Mouse (Mus musculus) right cerebral cortex, postnatal 36 days (tissue): ENCODE measurements around the gene Recql5.

Experiments
- DNase-seq, 2 experiments: peaks; one replicate each; pipeline ENCODE4 v3.0.0; 2022; ENCODE audit warnings: low spot score in 2 of 2, mixed read lengths in 1 of 2

Gene Recql5

DNA sequence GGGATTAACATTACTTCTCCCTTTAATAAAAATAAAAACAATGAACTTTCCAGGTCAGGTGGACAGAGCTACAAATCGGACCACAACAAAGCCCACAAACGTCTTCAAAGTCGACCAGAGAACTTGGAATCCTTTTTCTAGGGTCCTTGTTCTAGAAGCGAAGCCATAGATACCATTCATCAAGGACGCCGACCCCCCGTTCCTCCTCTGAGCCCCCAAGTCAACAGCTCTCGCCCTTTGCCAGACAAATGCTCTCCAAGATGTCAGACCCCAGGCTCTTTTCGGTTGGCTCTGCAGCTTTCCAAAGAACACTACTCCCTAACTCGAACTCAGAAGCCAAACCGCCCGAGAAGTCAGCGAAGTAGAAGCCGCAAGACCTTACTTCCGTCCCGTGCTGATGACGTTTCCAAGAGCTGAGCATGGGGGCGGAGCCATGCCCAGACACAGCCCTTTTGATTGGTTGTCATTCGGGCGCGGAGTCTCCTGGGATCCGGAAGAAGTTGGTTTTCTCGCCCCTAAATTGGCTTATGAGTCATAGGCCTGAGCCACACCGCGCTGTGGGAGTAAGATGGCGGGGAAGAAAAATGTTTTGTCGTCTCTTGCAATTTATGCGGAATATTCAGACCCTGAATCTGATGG lies at the start of gene Recql5, which contains the start of gene Sap30bp:
TSS of gene Recql5 (minus strand) at position 370 of the 639 bp plus-strand sequence.
TSS of gene Sap30bp (plus strand) at position 175 of the 639 bp plus-strand sequence.
- DNase-seq = peak; percentile 97

DNA sequence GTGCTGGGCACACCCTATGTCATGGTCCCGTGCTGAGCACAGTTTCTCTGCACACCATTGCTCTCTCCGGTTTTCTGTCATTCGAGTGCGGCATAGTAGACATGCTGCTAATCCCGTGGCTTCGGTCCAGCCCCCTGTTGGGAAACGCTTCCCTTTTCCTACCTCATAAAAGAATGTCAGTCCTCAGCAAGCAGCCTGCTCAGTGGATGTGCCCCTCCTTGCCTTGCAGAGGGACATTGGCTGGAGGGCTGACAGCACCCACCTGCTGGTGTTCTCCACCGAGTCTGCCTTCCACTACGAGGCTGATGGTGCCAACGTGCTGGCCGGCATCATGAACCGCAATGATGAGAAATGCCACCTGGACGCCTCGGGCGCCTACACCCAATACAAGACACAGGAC lies 49.2 kb upstream of the Recql5 start:
- no peak for DNase-seq

DNA sequence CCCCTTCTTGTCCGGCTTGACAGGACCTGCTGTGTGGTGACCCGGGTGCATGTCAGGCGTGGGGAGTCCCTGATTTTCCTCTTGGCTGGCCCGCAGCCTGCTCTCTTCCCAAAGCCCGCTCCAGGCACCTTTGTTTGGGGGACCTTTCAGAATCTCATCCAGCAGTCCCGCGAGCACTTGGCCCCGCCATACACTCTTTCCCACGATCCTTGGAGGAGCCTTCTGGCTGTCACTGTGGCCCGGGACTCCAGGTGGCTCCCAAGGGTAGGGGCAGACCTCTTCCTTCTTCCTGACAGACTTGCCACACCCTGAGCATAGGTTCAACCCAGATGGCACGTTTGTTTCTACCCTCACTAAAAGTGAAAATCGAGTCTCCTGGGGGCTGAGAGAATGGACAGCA lies 42.3 kb upstream of the Recql5 start:
- no peak for DNase-seq

DNA sequence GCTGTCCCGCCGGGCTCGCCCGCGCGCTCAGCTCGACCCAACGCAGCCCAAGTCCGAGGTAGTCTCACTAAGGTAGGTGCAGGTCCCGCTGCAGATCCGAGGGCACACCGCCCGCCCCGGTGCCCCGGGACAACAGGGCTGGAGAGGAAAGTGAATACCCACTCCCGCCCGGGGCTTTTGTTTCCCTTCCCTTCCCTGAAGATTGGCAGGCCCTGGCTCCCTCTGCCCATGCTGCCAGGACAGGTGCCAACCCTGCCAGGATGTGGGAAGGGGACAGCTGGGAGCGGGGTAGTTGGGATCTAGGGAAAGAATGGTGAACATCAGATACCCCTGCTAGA lies 41.8 kb upstream of the Recql5 start:
- no peak for DNase-seq

DNA sequence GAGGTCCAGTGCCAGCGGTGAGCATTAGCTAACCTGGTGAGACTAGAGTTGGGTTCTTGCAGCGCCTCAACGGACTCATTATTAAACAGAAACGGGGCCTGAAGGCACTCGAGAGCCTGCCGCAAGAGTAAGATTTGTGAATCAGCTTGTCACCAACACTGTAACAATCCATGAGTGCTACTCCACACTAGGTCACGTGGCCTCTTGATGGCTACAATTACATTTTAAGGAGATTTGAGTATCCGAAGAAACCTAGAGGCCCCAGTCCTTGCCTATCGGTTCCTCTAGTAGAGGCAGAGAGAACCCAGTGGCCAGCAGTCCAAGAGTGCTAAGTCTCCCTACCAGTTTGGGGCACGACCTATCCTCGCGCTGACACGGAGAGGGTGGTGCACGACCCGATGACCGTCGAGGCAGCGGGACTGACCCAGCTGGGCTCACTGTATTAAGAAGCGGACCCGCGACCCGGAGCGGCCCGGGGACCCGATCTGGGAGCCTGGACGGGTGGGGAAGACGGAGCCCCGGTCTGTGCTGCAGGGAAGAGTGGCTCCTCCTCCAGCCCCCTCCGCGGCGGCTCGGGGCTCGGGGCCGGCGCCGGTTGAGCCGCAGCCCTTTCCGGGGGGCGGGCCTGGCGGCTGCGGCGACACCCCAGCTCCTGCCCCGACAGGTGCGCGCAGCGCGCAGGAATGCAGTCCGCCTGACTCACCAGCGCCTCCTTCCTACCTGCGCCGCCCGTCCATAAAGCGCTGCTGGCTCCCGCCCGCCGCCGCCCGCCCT lies 41.2 kb upstream of the Recql5 start, which contains the start of gene Itgb4:
TSS of gene Itgb4 (plus strand) at position 401 of the 774 bp plus-strand sequence.
- DNase-seq = no peak

DNA sequence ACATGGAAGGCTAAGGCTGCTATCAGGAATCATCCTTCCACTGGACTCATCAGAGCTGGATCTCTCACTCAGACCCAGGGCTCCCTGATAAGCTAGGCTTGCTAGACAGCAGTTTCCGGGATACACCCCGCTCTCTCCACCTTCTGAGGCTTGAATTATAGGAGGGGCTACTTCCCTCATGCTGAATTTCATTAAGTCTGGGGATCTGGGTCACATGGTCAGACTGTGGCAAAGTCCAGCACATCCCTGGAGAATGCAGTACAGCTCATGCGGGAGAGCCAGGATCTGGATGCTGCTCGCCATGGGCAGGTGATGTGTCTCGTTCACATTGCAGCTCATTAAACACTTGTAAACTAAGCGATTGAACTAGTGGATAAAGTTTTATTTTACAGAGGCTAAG lies 37.7 kb upstream of the Recql5 start:
- no peak for DNase-seq

DNA sequence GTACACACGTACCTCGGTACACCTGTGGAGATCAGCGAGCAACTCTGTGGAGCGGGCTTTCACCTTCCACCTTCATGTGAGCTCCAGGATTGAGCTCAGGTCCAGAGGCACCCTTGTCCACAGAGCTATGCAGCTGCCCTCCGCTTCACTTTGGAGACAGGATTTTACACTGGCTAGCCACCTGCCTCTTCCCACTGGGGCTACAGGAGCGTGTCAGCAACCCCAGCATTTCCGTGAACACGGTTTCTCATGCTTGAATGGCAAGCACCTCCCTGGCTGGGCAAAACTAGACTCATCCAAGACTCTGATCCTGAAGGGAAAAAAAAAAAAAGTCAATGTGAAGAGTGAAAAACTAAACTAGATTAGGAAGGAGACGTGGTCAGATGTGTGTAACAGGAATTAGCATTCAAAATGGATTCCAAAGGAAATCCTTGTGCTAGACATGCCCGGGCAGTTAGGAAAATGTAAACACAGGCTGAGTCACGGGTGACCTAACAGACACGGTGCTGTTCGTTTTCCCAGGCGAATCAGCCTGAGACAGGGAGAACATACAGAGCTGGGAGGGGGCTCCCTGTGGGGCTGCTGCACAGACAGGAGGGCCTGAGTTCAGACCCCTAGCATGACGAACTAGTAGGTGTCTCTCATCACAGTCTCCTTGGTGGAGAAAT lies 36.9 kb upstream of the Recql5 start:
- DNase-seq = no peak

DNA sequence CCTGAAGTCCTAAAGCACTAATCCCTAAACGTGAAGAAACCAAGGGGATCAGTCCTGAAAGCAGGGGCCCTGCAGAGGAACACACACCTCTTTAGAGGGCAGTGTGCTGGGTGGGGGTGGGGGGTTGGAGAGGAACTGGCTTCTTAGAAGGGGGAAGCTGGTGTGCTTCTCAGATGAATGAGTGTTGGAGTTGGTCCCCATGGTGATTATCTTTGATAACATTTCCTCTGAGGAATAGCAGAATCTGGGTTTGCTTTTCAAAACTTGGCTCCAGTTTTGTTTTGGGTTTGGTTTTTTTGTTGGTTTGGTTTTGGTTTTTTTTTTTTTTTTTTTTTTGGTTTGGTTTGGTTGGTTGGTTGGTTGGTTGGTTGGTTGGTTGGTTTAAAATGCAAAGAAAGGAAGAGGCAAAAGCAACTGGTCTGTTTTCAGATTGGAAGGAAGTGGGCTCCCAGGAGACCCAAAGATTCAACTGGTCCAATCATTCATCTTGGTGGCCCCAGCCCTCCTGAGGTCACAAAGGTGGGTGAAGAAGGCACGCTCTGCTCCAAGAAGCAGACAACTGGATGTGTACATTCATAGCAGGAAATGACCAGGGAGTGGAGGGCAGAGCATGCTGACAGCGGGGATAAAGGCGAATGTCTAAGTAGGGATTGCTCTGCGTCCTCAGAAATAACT lies 35.6 kb upstream of the Recql5 start:
- DNase-seq = no peak

DNA sequence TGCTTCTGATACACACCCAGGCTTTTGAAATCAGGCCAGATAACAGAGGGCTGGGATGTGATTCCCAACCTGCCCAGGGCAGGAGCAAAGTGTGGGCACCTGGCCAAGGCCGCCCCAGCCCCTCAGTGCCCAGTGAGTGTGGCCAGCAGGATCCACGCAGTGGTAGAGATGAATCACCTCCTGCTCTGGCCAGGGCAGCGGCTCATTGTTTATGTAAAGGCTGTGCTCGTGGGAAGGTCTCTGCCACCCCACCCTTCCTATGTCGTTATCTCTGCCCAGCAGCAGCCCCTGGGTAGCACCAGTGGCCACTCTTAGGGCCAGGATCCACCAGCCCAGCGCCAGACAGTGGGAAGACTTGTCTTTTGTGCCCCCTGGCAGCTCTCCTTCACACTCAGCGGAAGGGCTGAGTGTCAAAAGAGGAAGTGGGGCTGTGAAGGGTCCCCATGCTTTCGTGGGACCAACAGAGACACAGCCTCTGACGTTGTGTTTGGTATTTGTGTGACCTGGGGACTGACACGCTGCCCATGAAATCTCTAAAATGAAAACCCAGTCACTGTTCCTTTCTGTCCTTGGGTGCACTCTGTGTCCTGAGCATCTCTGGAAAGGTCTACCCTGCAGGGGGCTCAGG lies 31.8 kb upstream of the Recql5 start:
- no peak for DNase-seq

DNA sequence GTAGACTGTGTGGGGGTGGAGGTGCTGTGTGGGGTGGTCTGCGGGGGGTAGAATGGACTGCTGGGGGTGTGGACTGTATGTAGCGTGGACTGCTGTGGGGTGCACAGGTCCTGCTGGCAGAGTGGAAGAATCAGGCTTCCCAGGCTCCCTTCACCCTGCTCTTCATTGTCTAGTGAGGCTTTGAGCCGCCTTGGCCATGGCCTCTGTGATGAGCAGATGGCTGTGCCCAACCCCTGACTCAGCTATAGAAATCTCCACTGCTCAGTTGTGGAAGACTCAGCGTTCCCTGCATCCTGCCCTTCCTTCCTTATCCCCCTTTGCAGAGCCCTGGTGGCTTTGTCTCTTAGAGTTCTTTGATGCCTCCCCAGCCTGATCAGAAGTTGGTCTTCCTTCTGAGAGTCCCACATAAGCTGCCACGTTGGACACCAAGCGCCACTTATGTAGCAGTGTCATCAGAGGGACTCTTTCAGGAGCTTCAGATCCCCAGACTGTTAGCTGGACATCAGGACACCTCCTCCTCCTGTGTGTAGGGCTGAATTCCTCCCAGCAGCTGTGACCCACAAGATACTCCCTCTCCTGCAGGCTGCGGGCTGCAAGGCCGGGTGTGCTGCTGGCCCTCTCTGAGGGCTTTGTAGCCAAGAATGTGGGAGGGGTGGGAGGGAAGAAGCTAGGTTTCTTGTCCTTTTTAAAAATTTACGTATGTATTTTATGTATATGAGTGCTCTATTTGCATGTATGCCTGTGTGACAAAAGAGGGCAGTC lies 29.6 kb upstream of the Recql5 start:
- no peak for DNase-seq

DNA sequence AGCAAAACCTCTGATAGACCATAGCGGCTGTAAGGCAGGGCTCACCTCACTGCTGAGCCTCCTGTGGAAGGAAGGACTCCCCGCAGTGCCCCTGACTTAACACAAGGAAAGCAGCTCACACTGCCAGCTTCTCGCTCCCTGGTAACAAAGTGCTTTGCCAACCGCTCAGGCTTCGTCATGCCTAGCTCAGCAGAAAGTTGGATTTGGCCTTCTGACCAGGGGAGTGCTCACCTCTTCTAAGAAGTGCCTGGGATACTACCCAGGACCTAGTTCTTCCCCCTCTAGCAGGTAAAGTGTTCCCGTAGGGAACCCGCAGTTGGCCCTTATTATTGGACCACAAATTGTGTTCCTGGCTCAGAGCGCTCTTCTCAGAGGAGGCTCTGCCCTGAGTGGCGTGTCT lies 25.7 kb upstream of the Recql5 start:
- no peak for DNase-seq

DNA sequence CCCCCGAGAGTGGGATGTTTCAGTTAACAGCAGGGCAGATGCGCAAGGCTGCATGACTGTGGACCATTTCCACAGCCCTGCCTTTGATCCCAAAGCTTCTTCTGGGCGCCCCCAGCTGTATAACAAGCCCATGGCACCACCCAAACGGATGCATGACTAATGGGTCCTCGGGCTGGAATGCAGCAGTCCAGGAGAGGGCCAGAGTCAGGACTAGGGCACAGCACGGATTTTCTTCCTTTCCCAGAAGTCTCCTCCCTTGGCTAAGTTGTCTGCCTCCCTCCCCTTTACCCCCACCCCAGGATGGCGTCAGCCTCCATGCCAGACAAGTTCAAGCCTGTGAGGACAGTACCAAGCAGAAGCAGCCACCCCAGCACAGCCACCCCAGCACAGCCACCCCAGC lies 24.7 kb upstream of the Recql5 start:
- DNase-seq = no peak

DNA sequence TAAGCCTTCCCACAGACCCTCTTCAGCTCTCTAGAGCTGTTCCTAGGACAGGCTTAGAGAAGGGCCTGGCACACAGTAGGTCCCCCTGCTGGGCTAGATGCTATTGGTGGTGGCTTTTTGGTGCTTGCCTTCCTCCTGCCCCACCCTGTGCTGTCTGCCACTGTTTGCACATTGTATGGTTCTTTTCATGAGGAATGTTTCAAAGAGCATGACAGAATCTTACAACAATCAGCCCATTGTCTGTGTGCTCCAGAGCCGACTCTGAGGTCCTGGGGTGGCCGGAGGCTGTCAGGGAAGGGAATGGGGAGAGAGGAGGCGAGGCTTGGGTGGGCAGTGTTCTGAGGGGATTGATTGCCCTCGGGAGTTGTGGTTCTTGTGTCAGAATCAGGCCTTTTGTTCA lies 23.2 kb upstream of the Recql5 start:
- no peak for DNase-seq

DNA sequence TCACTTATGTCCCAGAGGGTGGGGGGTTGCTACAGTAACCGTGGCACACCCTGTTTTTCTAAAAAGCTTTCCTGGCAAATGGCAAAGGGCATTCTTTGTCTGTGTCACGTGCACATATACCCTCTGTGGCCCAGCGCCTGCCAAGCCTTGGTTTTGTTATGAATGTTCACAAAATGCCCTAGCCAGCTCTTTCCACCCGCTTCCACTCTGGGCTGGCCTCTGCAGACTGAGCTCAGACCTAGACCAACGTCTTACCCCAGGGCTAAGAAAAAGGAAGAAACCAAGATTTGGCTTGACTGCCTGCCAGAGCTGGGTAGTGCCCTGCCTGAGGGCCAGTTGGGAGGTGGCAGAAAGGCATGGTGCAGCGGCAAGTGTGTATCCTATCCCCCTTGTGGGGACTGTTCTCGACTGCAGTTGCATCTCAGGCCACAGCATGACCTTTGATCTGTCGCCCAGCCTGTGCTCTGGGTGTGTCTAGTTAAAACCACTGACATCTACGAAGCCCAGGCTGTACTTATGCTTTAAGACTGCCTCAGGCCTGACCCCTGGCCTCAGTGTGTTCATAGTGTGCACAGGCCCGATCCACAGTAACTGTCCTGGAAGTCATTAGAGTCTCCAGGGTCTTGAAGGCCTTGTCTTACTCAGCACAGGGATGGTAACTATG lies 22.1 kb upstream of the Recql5 start:
- DNase-seq = no peak

DNA sequence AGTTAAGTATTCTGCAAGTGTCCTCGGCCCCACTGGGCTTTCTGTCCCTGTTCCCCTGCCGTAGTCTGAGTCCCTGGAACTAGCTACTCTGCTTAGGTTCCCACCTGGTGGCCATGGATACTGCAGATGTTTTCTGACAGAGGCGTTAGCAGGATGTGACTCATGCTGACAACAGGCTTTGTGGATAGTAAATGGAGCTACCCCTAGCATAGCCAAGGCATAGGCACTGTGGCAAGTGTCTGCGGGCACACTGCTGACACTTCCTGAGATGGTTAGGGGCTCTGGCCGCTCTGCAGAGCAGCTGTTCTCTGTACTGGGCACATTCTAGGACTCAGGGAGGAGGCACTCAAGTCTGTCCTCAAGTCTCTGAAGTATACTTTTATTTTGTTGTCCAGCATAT lies 21.4 kb upstream of the Recql5 start:
- DNase-seq = no peak

DNA sequence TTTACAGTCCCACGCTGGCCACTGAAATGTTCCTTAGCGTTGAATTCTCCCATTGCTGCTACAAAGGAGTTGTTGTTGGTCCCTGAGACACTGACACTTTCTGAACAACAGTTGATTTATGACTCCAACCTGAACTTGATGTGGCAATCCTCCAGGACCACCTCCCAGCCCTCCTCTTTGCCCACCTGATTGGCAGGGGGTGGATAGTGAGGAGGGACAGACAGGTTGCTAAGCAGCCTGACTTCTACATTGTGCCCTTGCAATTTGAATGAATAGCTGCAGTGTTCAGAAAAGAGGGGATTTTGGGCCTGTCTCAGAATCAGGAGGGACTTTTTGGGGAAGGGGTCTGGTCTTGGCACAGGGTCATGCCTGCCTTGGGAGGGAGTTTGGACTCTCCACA lies 17.4 kb upstream of the Recql5 start:
- no peak for DNase-seq

DNA sequence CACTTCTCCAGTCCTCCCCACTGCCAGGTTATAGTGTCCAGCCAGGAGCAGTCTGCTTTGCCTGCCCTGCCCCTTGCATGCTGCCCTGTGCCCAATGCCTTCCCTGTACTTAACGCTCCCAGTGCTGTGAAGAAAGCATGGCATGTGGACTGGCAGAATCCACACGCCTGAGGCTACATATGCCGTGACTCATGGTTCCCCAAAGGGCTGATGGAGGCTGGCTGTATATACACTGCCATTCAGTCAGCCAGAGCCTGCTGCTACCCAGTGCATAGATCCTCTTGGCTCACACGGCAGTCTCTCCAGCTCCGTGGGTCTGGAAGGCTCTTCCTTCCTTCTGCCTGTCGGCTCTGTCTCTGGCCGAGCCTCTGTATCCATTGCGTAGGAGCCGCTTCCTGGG lies 15.0 kb upstream of the Recql5 start:
- DNase-seq = no peak

DNA sequence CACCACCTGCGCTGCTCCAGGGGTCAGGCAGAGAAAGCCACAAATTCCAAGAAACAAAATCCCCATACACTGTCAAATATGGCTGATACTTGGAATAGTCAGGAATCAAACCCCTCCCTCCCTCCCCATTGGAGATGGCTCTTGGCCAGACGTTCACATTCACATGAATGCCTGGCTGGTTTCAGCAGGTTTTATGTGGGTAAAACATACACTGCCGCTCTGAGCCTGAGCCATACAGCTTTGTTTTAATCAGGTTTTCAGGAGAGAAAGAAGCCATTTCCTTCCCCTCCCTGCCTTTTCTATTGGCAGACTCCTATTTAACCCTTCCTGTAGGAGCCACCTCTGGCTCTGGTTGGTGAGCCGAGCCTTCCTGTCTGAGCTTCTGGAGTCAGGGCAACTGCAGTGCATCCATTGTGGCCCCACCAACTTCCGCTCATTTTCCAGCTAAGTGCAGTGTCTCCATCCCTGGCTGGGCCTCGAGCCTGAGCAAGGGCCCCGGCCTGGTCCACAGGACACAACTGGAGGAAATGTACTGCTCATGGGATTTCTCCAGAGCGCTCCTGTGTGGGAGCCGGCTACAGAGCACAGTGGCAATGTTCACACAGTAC lies 13.0 kb upstream of the Recql5 start:
- no peak for DNase-seq

DNA sequence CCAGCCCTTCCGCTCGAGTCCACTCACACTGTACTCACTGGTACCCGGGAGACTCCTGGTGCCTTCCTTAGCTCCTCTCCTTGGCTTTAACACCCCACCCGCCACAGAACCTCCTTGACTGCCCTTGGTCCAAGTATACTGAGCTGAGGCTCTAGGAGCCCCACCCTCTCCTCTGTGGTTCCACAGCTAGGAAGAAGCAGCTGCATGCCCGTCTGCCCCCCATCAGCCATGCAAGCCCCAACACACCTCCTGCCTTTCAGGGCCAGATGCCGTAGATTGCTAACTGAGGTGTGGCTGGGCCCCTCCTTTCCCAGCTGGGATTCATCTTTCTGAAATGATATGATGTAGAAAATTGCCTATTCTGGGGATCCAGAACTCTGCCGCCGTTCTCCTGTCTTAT lies 12.0 kb upstream of the Recql5 start:
- DNase-seq = no peak

DNA sequence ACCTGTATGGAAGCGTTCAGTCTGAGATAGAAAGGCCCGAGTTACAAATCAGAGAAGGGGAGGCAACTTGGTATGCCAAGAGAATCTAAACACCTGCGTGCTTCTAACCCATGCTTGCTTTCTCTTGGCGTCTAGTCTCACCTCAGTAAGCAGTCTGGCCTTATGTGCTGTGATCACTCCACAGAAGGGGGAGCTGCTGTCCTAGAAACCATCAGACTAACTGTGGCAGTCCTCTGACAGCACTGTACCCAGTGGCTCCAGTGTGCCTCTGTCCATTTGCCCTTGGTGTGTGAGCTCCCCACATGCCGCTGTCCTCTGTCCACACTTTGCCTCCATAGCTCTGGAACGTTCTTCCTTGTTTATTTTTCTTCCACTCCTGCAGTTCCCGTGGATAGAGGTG lies 8.7 kb upstream of the Recql5 start:
- DNase-seq = no peak
